Mouse (Mus musculus): ENCODE results near the gene Kcna10.

DNA sequence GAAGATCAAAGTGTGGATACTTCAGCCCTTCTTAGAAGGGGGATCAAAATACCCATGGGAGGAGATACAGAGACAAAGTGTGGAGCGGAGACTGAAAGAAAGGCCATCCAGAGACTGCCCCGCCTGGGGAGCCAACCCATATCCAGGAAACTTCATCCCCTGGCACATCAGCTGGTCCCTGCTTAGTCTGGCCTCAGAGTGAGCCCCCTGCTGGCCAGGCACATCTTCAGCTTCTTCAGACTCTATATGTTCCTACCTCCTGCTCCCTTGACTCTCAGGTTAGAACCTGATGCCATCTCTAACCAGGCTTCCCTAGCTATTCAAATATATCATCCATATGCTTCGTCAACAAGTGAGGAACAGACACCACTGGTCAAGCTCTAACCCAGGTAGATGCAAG, 33.9 kb upstream of the Kcna10 start:
- no peak for TF ChIP-seq POLR2A (IDR thresholded peaks at IDR 0.05; ENCODE audit: extremely low read depth, insufficient read depth, low read length)
- TF ChIP-seq CTCF (IDR thresholded peaks at IDR 0.05; ENCODE audit: extremely low read depth, insufficient read depth, low read length) = peak; percentile 49
